Mouse (Mus musculus) ES-Bruce4 (cell line): ENCODE data around the gene Gm5269. TPM values are rescaled to one million over a fixed set of nuclear protein-coding genes. Genes with fewer than 3 reads are reported as not detected.

Experiments used
- H3K27ac ChIP-seq: 2 replicates; pipeline ENCODE4 v1.5.1; 2012; ENCODE audit warnings: low read length, inconsistent platforms; ENCODE audit not compliant: insufficient read depth
- H3K27me3 ChIP-seq: 2 replicates; pipeline ENCODE4 v1.6.1; 2012; ENCODE audit warnings: mild to moderate bottlenecking, low read length, inconsistent platforms; ENCODE audit not compliant: control insufficient read depth, poor library complexity, insufficient read depth, severe bottlenecking
- H3K36me3 ChIP-seq: 2 replicates; pipeline ENCODE4 v1.6.1; 2012; ENCODE audit warnings: inconsistent platforms, mild to moderate bottlenecking, low read length, moderate library complexity; ENCODE audit not compliant: control insufficient read depth, poor library complexity, insufficient read depth, severe bottlenecking
- H3K4me1 ChIP-seq: one replicate; pipeline ENCODE4 v1.8.1; 2011; ENCODE audit warnings: low read length; ENCODE audit not compliant: control insufficient read depth, insufficient read depth
- H3K4me3 ChIP-seq: 2 replicates; pipeline ENCODE4 v1.5.1; 2011; ENCODE audit warnings: low read depth, mild to moderate bottlenecking, low read length
- H3K9ac ChIP-seq: 2 replicates; pipeline ENCODE4 v1.6.1; 2012; ENCODE audit warnings: low read depth, mild to moderate bottlenecking, inconsistent platforms; ENCODE audit not compliant: poor library complexity, severe bottlenecking
- H3K9me3 ChIP-seq: replicated peaks from 2 replicates; pipeline ENCODE4 v1.6.1; 2012; ENCODE audit warnings: mild to moderate bottlenecking, low read length, inconsistent platforms; ENCODE audit not compliant: control insufficient read depth, poor library complexity, insufficient read depth, severe bottlenecking
- CTCF ChIP-seq: IDR thresholded peaks from one replicate; pipeline ENCODE4 v1.8.1; 2011; ENCODE audit warnings: low read depth, low read length
- EP300 ChIP-seq: IDR thresholded peaks from 2 replicates; pipeline ENCODE4 v1.6.1; 2011; ENCODE audit warnings: low read depth, low read length; ENCODE audit not compliant: insufficient read depth
- POLR2A ChIP-seq: IDR thresholded peaks from one replicate; pipeline ENCODE4 v1.8.1; 2011; ENCODE audit warnings: low read length; ENCODE audit not compliant: insufficient read depth
- polyA plus RNA-seq: library from polyadenylated mRNA; stranded (reverse); fragments of >200 nt; gene quantifications from 2 replicates; pipeline ENCODE4 v1.2.4, GENCODE M21; 2011; ENCODE audit warnings: low read depth; ENCODE audit not compliant: missing spikeins, insufficient read depth, insufficient read length

The Gm5269 gene
- polyA plus RNA-seq, 1 experiment: 146 TPM

GRCm38 (mm10) chr1:45886800-45887199 is 3.3 kb downstream of the Gm5269 start:
- Histone ChIP-seq H3K27ac (no peak overlapping the region), H3K9me3 (no peaks in the 10 kb centered on the region), H3K9ac (no peak overlapping the region), H3K4me3 (no peak overlapping the region), H3K36me3 (no peaks in the 10 kb centered on the region), H3K27me3 (no peaks in the 10 kb centered on the region), H3K4me1 (no peaks in the 10 kb centered on the region)
- TF ChIP-seq EP300 (no peak), CTCF (no peak), POLR2A (no peak)

GRCm38 (mm10) chr1:45883378-45883777 is 6.7 kb downstream of the Gm5269 start:
- H3K9ac ChIP-seq: no peak overlapping the region
- no peak overlapping the region for H3K27ac ChIP-seq
- no peaks in the 10 kb centered on the region for H3K9me3 ChIP-seq
- no peaks in the 10 kb centered on the region for H3K4me1 ChIP-seq
- no peaks in the 10 kb centered on the region for H3K36me3 ChIP-seq
- H3K4me3 ChIP-seq: no peak overlapping the region
- TF ChIP-seq POLR2A (no peak), EP300 (no peak), CTCF (no peak)
- no peaks in the 10 kb centered on the region for H3K27me3 ChIP-seq

- H3K36me3 ChIP-seq: no peaks in the 10 kb centered on the region
- H3K27ac ChIP-seq: no peak overlapping the region
- no peaks in the 10 kb centered on the region for H3K9me3 ChIP-seq
- H3K9ac ChIP-seq: no peak overlapping the region
- no peak for TF ChIP-seq POLR2A
- no peak for TF ChIP-seq CTCF
- no peak for TF ChIP-seq EP300
- no peak overlapping the region for H3K4me3 ChIP-seq
- H3K4me1 ChIP-seq: no peaks in the 10 kb centered on the region
- no peaks in the 10 kb centered on the region for H3K27me3 ChIP-seq
Measured at GRCm38 (mm10) chr1:45882076-45882475, 8.0 kb downstream of the Gm5269 start.

GRCm38 (mm10) chr1:45881228-45881832 is 8.7 kb downstream of the Gm5269 start:
- no peak overlapping the region for H3K27ac ChIP-seq
- H3K4me3 ChIP-seq: no peak overlapping the region
- H3K9me3 ChIP-seq: no peaks in the 10 kb centered on the region
- no peaks in the 10 kb centered on the region for H3K27me3 ChIP-seq
- H3K36me3 ChIP-seq: no peaks in the 10 kb centered on the region
- H3K4me1 ChIP-seq: no peaks in the 10 kb centered on the region
- no peak overlapping the region for H3K9ac ChIP-seq
- TF ChIP-seq EP300: no peak
- TF ChIP-seq POLR2A: no peak
- no peak for TF ChIP-seq CTCF

GRCm38 (mm10) chr1:45877463-45877862 is 12.6 kb downstream of the Gm5269 start:
- H3K4me1 ChIP-seq: no peaks in the 10 kb centered on the region
- H3K27me3 ChIP-seq: no peaks in the 10 kb centered on the region
- H3K9ac ChIP-seq: no peak overlapping the region
- TF ChIP-seq POLR2A (no peak), EP300 (no peak), CTCF (no peak)
- H3K36me3 ChIP-seq: no peaks in the 10 kb centered on the region
- H3K4me3 ChIP-seq: no peak overlapping the region
- no peak overlapping the region for H3K27ac ChIP-seq
- no peaks in the 10 kb centered on the region for H3K9me3 ChIP-seq

- Histone ChIP-seq H3K4me3 (no peak overlapping the region), H3K27ac (no peak overlapping the region), H3K9me3 (no peaks in the 10 kb centered on the region), H3K4me1 (no peaks in the 10 kb centered on the region), H3K36me3 (no peaks in the 10 kb centered on the region), H3K9ac (no peak overlapping the region), H3K27me3 (no peaks in the 10 kb centered on the region)
- TF ChIP-seq EP300: no peak
- no peak for TF ChIP-seq CTCF
- no peak for TF ChIP-seq POLR2A
Measured at GRCm38 (mm10) chr1:45876450-45877198, 13.4 kb downstream of the Gm5269 start.
